Mouse (Mus musculus) neutrophil, adult 59 days (primary cell): ENCODE data around the gene Plac9a. TPM values are rescaled to one million over a fixed set of nuclear protein-coding genes. Genes with fewer than 3 reads are reported as not detected.

Source experiments
- total RNA-seq, 2 experiments: library from RNA; stranded (reverse); gene quantifications; 1 replicate in 1 of 2; 2 replicates in 1 of 2; pipeline ENCODE4 v1.2.4; 2023

The Plac9a gene
- not detected for total RNA-seq

DNA sequence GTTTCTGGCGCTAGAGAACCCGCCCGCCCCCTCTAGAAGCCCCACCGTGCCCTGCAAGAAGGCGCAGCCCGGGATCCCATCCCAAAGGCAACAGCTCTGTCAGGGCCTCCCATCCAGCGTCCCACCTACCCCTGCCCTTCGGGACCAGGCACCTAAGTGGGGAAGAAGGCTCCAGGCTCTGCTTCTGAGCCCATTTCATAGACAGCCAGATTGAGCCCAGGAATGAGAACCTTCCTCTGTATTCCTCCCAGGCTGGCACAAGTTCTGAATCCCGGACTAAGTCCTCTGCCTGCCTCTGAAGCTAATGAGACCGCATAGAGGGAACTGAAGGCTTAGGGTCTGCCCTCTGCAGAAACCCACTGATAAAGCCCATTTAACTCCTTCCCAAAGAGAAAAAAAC is at the start of gene Plac9a:
Plac9a (minus strand) TSS at position 101 of the 400 bp plus-strand sequence.

DNA sequence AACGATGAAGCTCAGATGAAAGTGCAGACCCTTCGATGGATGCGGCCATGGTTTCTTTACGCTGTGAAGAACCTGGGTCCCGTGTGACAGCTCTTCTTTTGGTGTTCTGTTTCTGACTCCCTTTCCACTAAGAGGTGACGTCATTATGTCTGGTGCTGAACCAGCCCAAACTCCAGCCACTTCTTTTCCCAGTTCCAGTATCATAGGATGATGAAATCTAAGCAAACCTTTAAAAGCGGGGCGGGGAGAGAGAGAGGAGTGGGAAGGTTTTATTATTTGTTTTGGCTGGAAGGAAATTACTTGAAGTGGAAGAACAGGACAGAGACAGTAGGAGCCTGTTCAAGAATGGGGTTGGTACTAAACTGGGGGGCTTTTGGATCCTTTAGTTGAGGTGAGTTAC is 35.1 kb upstream of the Plac9a start, which contains the start of gene Cphx1:
Cphx1 (plus strand) TSS at position 301 of the 400 bp plus-strand sequence.

GRCm38 (mm10) chr14:25927562-25927881 is 24.6 kb upstream of the Plac9a start, which contains the start of gene Tmem254a:
Gene Tmem254a, minus strand, starts transcription at chr14:25927672.

DNA sequence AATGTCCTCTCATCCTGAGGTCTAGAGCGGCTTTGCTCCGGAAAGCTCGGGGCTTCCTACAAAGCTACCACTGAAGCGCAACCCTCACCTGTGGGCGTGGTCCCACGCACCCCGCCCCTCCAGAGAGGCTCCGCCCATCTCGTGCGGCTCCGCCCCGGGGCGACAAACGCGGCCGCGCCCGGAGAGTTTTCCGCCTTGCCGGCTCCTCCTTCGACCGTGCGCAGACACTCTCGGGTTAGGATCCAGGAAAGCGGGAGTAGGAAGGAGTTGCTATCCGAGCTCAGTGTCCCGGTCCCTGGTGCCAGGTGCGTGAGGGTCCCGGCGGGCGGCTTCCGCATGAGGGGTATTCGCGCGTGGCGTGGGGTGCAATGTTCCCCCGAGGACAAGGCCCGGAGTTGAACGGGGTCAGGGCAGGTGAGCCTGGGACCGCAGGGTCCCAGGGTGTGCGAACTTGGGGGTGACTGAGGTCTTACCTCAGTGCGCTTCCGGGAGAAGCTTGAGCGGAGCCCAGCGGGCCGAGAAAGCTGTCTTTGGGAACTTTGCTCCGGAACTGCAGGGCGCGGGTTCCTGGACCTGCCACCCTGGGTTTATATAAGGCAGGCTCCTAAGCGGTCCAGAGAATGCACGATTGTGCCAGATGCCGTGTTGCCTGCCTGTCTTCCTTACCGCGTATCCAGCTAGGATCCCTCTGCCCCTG is 60.8 kb downstream of the Plac9a start, which contains the start of gene Anxa11:
Anxa11 (plus strand) TSS at position 166 of the 697 bp plus-strand sequence.

Other genes starting within 250 kb of the Plac9a start
- 10 to 100 TPM; 13.8 to 14.1 TPM for gene Ppif, start 208.9 kb downstream of the Plac9a start, total RNA-seq
- gene Zcchc24, start 134.1 kb downstream of the Plac9a start, total RNA-seq = 10 to 100 TPM; 11.0 to 17.8 TPM
- 100 to 1,000 TPM; 389 to 411 TPM for gene Anxa11, start 60.9 kb downstream of the Plac9a start, total RNA-seq
- 1 to 10 TPM; 1.7 to 2.7 TPM for gene Tmem254a, start 24.6 kb upstream of the Plac9a start, total RNA-seq
- gene Cphx1, start 35.2 kb upstream of the Plac9a start, total RNA-seq = not detected
- gene Duxbl1, start 75.5 kb upstream of the Plac9a start, total RNA-seq = not detected
- gene Gm9780, start 139.6 kb upstream of the Plac9a start, total RNA-seq = not detected
- gene Tmem254c, start 164.3 kb upstream of the Plac9a start, total RNA-seq = 10 to 100 TPM in 1 of 2 experiments, 1 to 10 TPM in 1; 9.5 to 14.1 TPM
- not detected for gene Cphx2, start 178.4 kb upstream of the Plac9a start, total RNA-seq
- gene Cphx3, start 179.2 kb upstream of the Plac9a start, total RNA-seq = not detected
- gene Duxbl2, start 215.2 kb upstream of the Plac9a start, total RNA-seq = not detected